Mouse (Mus musculus) spleen, postnatal 14 days (tissue): ENCODE measurements around the gene Cnot10.

Experiments used
- DNase-seq, 2 experiments: peaks; one replicate each; pipeline ENCODE4 v3.0.0; 2021 to 2022; ENCODE audit warnings: low spot score in 2 of 2

Gene Cnot10

DNA sequence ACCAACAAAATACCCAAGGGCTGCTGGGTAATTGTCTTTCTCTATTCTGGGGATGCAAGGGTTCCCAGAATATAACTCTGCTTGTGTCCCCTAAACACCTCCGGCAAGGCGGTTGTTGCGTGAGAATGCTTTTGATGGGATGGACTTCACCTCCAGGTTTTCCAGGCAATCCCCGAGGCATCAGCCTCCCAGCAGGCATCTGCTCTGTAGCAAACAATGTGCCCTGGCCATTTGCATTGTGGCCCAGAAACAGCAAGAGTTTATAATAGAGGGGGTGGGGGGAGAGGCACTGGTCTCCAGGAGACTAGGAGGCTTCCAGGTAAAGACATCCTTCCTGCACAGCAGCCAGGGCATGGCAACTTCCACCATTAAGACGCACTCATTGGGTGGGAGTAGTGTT, 90.9 kb downstream of the Cnot10 start:
- no peak for DNase-seq

DNA sequence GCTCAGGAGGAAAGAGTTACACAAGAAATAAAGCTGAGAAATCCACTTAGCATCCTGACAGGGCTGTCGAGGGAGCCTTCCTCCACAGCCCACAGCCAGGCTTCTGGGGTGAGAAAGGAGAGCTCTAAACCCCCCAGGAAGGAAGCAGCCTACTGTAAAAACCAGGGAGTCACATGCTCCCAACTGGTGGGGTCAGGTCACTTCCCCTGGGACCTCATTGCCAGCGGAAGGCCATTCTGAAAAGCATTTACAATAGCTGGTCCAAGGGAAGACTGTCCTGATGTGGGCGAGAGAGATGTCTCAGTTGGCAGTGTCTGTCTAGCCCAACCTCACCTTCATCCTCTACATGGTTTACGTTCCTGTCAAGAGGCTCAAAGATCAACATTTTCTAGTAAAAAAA, 91.5 kb downstream of the Cnot10 start:
- no peak for DNase-seq

DNA sequence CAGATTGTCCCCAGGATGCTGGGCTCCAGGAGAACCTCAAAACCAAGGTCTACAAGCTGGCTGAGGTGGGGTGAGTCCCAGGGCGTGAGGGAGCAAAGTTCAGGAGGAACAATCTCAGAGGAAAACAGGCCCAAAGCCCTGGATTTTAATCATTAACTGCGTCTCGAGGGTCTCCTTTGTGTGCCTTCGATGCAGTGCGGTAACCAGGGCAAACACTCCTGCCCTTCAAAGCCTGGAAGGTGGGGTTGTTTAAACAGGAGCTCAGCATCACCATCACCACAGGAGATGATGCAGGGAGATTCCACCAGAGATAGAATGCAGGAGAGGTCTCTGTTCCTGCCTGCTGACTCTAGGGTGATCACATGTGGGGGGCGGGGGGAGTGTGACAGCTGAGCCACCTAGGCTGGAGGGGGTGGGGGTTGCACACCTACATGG, 92.3 kb downstream of the Cnot10 start:
- no peak for DNase-seq

DNA sequence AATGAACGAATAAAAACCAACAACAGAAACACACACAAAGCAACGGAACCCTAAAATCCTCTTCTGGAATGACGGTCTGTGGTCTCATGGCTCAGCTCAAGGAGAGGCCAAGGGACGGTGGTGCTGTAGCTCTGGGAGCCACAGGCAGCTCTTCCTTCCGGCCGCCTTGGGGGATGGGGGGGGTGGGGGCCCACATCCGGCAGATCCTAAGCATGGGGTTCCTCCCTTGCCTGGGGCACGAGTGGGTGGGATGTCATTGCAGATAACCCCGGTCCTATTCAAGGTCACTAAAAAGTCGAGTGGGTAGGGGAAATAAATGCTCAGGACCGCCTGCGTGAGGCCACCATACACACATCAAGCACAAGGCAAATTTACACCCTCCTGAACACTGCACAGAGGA, 93.2 kb downstream of the Cnot10 start:
- no peak for DNase-seq

DNA sequence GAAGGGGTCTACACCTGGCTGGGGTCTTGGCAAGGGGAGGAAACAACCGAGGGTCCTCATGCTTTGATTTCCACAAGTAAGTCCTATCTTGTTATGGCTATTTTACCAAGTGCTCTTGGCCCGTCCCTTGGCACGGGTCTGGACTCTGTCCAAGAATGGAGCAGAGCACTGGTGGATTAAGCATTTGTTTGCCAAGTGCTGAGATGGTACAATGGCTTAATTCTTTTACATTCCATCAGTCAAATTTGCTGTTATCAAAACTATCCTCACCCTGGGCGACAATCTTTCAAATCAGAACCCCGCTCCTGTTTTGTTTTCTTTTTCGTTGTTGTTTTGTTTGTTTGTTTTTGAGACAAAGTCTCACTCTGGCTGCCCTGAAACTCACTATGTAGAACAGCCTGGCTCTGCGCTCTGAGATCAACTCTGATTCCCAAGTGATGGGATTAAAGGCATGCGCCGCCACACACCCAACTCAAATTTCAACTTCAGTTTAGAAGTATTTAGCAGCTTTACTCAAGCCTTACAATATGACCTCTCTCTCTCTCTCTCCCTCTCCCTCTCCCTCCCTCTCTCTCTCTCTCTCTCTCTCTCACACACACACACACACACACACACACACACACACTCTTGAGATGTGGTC, 95.1 kb downstream of the Cnot10 start:
- DNase-seq: no peak

DNA sequence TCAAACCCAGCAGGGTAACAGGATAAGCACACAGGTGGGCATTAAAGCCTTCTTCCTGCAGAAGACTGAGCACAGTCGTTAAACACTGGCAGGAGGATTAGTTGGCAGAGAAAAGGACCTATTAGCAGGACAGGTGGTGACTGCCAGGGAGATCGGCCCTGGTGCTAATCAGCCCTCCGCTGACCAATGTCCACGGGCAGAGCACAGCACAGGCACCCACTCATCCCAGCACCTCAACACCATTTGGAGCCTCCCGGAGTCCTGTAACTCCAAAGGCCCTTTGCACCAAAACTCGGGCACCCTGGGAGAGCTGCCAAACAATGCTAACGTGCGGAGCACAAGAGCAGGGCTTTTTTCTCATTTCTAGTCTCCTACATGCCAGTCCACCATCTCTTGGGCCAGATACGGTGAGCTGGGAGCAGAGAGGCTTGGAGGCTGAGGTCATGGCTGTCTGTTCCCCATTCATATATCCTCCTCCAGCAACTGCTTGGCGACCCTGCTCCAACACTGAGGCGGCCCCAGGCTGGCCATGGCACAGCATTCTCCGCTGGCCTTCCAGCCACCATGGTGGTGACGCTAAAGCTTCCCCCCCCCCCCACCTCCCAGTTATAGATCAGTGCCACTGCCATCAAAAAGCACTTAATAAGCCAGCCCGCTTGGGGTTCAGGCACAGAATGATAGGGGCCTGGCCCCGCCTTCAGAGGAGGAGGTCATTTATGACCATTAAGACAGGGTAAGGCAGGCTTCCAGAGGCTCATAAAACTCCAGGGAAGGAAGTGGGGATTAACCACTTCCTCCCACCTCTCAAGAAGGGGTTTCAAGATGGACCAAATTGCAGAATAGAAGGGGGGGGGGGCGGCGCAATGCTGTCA, 95.9 kb downstream of the Cnot10 start:
- no peak for DNase-seq

DNA sequence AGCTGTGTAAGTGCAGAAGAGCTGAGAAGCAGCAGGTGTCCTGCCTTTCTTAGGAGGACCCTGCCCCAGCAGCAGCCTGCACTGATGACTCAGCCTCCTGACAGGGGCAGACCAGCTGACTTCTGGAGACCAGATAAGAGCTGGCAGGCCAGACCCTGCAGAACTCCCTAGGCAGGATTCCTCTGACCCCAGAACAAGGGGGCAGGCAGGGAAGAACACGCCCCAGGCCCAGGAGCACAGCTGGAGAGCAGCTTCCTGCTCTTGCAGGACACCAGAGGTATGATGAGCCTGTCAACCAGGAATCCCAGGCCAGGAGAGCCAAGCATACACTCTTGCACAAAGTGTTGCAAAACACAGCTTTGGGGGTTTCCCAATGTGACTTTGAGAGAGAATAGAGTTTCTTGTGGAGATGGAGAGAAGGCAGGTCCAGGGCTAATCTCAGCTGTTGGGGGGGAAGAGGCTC, 98.7 kb downstream of the Cnot10 start:
- no peak for DNase-seq

DNA sequence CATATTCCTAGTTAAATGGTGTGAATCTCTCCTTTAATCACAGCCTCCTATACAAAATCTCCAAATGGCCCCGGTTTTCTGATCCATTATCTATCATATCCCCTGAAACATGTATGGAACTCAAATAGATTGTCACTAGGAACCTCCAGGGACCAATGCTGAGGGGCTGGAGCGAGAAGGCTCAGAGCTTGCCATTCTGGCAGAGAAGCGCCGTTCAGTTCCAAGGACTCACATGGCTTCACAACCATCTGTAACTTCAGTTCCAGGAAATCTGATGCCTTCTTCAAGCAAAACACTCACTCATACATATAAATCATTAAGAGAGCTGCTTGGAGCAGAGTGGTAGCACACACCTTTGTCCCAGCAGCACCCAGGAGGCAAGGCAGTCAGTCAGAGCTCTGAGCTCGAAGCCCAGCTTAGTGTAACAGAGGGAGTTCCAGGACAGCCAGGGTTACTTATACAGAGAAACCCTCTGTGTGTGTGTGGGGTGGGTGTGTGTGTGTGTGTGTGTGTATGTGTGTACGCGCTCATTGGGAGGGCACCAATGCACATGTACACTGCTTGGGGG, 100.9 kb downstream of the Cnot10 start:
- no peak for DNase-seq

DNA sequence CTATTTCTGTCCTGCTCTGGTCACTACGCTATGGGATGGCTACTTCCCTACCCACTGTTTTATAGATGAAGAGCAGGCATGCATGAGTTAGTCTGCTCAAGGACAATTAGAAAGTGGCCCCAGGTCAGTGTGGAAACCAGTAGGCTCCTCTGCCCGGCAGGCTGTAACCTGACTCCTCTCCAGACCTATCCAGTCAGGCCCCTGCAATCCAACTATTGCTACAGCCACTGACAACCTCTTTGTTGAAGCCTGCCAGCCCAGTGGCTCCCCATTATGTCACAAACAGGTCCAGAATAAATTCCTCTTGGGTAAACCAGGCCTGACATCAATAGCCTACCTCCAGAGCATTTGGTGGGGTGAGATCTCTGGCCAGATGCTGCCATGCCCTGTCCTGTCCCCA, 103.4 kb downstream of the Cnot10 start:
- DNase-seq: no peak
